Mouse (Mus musculus) skeletal muscle tissue, adult 2 months (tissue): ENCODE data around the gene Ppy.
A peak's percentile ranks its signal among the peaks of the same experiment; 100 is the strongest.

Source experiments
- DNase-seq: peaks from one replicate; pipeline ENCODE4 v3.0.0-alpha.2; 2012; ENCODE audit warnings: low read depth, low spot score

Ppy gene

DNA sequence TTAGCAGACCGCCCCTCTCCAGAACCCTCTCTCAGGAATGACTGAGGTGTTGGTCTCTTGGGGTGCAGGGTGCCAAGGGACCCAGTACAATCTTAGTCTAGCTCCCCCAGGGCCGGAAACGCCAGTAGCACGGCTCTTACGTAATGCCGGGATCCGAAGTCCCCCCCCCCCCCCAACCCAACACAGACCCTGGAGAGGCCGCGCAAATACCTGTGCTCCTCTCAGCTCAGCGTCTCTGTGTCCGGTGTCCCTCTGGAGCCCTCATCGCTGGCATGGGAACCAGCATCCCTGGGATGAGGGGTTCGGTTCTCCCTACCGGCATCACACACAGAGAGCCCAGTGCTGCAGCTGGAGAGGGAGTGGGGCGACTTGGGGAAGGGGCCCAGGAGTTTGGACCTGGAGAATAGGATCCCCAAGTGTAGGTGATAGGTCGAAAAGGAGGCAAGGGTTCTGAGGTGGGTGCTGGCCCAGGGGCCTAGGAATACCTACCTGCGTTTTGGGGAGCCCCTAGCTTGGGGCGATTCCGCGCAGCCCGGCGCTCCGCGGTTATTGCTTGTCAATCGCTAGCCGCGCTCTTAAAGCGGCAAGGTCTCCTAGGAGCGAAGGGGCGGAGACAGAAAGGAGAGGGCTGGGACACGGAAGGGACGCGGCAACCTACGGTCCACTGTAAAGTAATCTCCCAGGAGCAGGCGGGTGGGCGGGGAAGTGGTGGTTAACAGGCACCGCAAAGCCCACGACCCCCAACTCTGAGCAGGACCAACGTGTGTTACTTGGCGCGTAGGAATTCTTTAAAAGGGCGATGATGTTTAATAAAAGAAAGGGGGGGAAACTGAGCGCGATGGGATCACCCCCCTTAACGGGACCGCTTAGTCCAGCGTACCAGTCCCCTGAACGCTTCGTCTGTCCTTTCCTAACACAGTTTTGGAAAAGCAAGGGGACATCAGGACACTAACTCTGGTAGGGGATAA, 12.9 kb downstream of the Ppy start, which contains the start of gene Mpp2:
Gene Mpp2, minus strand, starts transcription at position 585 of the 968 bp plus-strand sequence.
- DNase-seq: peak; percentile 27

DNA sequence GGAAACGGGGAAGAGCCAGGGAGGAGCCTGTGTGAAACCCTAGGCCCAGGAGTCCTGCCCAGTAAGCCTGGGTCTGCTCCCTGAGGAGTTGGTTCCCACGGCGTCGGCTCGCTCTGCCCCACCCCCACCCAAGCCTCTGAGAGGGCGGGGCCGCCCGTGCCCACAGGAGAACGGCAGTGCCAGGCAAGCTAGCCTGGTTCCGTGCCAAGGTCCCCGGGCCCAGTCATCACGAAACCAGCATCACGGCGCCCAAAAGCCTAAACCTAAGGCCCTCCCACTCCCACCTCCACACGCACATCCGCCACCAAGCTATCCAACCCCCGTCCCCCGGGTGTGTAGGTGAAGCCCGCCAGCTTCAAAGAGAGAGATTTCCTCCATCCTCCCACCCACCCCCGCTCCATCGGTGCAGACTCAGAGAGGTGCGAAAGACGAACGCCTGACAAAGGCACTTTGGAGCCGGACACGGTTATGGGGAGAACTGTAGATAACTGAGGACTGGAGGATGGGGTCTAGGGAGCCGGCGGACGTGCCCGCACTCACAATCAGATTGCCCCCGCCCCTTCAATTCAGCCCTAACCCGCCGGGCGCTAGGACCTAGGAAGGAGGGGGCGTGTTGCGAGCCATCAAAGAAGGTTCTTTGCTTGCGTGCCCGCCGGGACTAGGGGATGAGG, 13.9 kb downstream of the Ppy start:
- peak; percentile 39 for DNase-seq

- no peak for DNase-seq
These were observed 14.8 kb downstream of the Ppy start for GRCm38 (mm10) chr11:102086331-102086730.

DNA sequence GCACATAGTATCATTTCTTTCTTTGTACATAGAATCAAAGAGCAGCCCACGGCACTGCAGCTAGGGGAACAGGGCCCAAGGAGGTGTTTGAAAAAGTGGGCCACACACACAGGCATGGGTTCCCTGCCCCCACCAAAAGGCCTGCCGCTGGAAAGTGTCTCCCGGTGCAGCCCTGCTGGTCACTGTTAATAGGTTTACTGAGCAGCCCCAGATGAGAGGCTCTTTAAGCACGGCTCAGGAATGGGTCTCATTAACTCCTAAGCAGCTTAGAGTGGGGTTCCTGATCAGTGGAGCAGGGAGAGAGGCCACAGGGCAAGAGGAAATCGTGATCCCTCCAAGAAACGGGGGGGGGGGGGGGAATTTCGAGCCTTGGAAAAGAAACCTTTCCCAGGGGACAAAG, 17.0 kb downstream of the Ppy start:
- DNase-seq: no peak

GRCm38 (mm10) chr11:102083193-102083592, 17.9 kb downstream of the Ppy start:
- no peak for DNase-seq

DNA sequence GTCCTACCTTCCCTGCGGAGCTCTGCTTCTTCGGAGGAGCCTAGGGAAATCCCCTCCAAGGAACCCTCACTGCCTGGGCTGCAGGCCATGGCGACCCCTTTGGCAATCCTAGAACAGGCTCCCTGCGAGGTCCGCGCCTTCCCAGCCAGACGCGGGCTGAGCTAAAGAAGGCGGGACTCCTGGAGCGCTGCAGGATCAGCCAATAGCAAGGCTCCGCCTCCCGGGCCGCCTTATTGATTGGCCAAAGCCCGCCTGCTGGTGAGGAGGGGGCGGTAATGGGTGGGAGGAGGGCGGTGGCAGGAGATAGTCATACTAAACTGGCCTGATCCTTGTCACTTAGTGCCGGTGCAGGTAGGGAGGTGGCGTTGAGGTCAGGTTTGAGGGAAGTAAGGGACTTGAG, 18.8 kb downstream of the Ppy start:
- DNase-seq: no peak

GRCm38 (mm10) chr11:102073722-102074121, 27.4 kb downstream of the Ppy start:
- DNase-seq: no peak

DNA sequence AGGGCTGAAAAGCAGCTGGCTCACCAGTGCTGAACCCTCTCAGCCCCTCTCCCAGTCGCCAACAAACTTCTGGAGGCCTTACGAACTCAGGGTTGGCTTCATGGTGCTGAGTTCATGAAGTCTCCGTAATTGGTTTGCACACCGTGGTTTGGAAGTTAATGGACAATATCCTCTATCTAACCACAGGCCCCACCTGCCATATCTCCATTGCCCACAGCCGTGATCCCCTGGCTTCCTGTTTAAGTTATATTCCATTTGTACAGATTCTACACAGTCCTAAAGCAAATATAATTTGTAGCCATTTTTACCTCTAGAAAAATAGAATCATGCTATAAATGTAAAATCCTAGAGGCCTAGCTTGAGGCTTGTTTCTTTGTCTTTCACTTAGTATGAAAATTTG, 28.4 kb downstream of the Ppy start:
- no peak for DNase-seq

- DNase-seq: no peak
These were observed 30.7 kb downstream of the Ppy start for GRCm38 (mm10) chr11:102070426-102070825.

DNA sequence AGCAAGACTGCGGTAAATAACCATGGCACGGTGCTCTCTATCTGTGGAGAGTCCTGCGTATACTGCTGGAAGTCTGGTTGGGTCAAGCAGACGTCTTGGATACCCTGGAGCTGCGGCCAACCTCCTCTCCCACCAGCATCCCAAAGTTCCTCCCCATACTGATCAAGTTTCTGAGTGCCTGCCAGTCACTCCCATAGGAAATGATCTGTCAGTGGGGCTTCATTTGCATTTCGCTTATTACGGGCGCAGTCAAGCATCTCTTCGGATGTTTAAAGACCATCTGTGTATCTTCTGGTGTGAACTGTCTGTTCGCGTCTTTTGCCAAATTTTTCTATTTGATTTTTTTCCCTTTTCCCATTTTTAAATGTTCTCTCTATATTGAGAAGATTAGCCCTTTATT, 31.5 kb downstream of the Ppy start:
- DNase-seq: no peak

GRCm38 (mm10) chr11:102068969-102069368, 32.1 kb downstream of the Ppy start:
- no peak for DNase-seq

DNA sequence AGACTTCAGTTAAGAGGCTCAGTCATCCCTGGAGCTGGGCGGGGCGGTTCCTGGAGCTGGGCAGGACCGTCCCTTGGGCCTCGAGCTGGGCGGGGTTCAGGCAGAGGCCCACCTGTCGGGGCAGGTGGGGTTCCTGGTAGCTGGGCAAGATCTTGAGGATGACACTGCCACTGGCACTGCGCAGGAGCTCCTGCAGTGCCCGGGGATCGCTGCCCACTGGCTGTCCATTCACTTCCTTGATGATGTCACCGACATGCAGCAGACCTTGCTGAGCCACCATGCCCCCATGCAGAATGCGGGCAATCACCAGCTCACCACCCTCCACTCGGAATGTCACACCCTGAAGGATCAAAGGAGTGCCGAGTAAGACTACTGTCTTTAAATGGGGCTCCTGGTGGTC, 38.0 kb downstream of the Ppy start:
- DNase-seq: no peak

GRCm38 (mm10) chr11:102061941-102062473, 39.1 kb downstream of the Ppy start:
- no peak for DNase-seq

DNA sequence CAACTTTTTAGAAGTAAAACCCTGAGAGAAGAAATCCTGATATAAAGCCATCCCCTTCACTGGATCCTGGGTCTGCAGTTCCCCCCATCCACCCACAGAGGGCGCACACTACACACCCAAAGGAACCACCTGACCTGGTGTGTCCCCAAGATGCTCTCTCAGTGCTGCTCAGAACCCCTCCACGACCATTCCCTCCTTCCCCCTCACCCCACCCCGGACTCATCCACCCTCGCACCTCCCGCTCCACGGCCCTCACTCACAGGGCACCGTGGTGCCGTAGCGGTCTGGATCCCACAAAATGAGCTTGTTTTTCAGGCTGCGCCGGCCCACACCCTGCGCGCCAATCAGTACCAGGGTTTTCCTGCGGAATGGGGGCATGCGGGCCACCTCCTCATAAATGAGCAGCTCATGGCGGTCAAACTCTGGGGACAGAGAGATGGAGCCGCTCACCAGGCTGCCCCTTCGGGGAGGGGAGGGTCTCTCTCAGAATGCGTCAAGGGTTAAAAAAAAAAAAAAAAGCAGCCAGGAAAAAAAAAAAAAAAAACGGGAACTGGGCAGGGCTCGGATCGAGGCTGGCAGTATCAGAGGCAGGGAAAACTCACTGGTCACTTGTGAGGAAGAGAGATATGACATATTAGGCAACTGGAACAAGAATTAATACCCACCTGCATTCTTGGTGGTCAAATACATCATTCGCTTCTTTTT, 39.7 kb downstream of the Ppy start:
- DNase-seq: peak; percentile 54

GRCm38 (mm10) chr11:102053847-102054246, 47.3 kb downstream of the Ppy start:
- no peak for DNase-seq

DNA sequence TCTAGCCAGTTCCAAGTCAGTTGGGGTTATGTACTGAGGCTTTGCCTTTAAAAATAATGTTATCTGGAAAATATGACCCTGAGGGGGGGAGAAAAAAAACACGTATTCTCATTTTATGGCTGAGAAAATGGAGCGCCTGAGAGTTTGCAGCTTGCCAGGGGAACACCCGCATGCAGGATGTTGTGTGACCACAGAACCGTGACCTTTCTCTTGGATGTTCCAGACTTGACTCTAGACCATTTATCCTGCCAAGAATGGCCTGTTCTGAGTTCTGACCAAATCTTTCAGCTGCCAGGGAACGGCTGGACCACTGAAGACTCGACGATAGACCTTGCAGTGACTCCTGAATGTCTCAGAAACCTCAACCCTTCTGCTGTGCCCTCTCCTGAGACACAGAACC, 47.9 kb downstream of the Ppy start:
- DNase-seq: peak; percentile 76

DNA sequence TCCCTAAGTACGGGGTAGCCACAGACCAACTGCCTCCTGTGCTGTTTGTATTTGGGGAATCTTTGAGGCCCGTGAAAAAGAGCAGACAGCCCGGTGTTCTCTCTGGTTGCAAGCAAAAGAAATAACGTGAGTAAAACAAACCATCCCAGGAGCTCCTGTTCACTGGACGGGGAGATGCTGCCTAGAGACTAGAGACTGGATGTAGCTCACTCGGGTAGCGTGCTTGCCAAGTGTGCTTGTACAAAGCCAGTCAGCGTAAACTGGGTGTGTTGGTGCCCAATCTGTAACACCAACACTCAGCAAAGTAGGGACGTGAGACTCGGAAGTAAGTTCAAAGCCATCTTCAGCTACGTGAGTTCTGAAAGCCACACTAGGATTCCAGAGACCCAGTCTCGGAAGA, 48.4 kb downstream of the Ppy start:
- no peak for DNase-seq

DNA sequence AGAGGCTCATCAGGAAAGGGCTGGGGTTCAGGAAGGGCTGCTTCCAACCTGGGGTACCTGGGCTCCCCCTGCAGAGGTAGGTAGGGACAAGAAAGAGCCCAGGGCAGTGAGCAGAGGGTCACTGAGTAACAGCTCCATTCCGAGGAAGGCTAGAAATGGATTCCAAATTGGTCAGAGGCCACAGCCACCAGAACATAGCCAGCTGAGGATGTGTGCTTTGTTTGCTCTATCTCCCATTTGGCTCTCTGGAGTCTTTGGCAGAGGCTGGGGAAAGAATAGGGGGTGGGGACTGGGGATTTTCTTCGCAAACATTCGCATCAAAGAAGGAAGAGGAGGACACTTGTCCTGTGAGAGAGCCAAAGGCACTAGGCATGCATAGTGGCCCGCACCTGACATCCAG, 49.2 kb downstream of the Ppy start:
- DNase-seq: peak; percentile 63

DNA sequence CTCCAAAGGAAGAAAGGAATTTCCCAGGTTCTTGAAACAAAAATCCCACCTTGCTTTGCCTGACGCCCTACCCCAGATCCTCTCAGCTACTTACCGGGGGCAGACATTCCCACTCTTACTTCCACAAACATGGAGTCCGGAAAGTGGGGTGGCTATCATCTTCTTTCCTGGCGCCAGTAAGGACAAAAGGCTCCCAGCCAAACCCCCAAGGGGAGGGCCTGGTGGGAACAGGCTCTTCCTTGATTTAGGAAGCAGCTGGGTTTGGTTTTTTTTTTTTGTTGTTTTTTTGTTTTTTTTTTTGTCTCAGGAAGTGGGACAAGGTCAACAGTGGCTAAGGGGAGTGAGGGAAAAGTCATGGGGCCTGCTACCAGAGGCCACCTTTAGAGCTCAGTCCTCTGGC, 49.6 kb downstream of the Ppy start:
- DNase-seq: peak; percentile 71
